Mouse (Mus musculus) kidney, postnatal 10 days (tissue): ENCODE results near the gene March5.
"Not testable (repeated sequence)": the region's sequence is repeated elsewhere in the genome, so short reads cannot be mapped to it uniquely, and the experiment has no call there.

ENCODE experiments used
- DNase-seq: peaks from one replicate; pipeline ENCODE4 v3.0.0; 2021; ENCODE audit warnings: mixed read lengths

The March5 gene

DNA sequence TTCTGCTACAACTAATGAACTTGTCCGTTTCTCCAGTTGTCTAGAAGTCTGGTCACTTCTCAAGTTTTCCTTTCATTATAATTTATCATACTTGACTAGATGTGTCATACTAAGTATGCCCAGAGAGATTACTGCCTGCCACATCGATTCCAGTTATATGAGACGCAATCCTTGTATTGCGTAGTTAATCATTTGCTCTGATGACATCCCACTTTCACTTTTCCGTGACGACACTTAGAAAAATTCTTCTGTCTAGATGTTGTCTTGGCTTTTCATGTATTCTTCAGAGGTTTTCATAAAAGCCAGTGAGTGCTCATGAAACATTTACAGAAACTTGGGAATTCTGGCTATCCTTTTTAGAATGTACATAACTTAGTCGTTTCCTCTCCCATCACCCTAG, 1.6 kb downstream of the March5 start:
- no peak for DNase-seq

DNA sequence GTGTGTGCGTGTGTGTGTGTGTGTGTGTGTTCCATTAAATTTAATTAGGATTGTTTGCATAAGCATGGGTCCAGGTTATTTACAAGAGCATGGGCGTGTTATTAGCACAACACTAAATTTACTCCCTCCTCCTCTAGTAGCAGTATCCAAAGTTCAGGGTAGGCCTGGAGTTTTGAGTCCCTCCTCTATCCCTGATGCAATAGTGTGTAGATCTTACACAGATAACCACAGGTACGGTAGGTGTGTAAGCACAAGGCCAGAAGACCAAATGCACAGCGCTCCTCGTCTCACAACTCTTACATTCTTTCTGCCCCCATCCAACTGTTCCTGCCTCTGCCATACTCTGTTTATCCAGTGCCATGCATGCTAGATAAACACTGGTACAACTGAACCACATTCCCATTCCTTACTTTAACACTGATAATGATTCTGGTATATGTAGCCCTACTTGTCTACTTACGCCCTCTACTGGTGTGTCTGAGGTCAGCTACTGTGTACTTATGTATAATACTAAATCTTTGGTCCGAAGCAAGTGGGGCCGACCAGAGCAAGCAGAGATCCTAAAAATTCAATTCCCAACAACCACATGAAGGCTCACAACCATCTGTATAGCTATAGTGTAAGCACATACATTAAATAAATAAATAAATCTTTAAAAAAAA, 2.3 kb downstream of the March5 start:
- no peak for DNase-seq

DNA sequence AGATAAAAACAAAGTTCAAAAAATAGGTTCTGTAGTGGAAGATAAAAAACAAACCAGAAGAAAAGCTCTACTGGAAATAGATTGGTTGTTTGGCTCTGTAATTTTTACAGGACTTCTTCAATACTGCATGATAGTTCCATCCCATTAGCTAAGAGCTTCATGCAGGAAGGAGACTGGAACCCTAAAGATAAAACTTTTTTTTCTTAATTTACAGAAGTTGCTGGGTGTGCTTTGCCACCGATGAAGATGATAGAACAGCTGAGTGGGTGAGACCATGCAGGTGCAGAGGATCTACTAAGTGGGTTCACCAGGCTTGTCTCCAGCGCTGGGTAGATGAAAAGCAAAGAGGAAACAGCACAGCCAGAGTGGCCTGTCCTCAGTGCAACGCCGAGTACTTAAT, 3.1 kb downstream of the March5 start:
- no peak for DNase-seq

DNA sequence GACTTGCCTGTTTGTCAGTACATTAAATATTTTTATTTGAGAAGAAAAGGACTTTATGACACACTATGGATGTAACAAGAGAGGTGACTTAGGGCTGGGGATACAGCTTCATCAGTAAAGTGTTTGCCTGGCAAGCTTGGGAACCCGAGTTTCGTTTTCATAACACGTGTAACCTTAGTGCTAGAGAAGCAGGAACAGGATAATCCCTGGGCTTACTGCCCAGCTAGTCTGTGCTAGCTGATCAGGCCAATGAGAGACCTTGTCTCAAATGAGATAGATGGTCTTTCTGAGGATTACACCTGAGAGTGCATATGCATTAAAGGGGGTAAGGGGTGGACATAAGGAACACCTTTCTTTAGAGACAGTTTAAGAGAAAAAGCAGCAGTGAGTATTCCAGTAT, 4.1 kb downstream of the March5 start:
- no peak for DNase-seq

DNA sequence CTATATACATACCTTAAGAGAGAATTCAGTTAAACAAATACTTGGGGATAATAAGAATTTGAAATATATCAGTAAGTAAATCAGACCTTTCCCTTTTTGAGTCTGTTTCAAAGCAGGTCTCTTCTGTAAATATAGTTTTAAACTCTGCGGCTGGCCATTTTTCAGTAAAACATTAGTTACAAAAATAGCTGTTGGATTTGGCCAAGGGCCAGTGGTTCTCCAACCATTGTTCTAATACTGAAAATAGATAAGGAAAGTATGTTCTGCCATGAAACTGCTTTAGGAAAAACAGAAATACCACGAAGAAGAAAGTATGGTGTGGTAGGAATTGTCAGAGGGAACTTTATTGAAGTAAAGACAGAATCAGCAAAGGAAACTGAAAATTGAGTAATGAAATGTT, 7.4 kb downstream of the March5 start:
- peak; percentile 61 for DNase-seq

DNA sequence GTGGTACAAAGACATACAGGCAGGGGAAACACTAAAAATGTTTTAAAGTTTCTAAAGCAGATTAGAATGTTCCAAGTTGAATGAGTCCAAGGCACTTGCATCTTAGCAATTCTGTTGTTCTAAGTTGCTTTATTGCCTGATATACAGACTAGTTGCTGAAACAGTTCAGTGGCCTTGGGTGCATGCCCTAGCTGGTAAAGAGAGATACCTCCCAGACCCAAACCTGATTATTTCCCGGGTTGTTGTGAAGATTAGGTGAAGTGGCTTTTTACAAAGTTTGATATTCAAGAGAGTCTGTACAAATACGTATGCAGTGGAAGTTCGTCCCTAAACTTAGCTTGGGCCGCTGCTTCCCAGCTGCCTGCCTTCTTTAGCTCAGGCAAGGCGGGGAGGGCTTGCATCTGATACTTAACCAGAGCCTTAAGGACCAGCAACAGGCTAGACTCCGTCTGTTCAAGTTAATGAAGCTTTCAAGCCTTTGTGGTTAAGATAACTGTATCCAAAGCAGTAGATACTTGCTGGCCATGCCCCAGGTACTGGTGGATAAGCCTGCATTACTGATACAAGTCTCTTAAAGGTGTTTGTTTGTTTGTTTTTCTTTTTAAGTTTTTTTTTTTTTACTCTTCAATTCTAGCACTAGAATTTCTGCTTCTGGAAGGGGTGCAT, 18.0 kb downstream of the March5 start:
- no peak for DNase-seq

DNA sequence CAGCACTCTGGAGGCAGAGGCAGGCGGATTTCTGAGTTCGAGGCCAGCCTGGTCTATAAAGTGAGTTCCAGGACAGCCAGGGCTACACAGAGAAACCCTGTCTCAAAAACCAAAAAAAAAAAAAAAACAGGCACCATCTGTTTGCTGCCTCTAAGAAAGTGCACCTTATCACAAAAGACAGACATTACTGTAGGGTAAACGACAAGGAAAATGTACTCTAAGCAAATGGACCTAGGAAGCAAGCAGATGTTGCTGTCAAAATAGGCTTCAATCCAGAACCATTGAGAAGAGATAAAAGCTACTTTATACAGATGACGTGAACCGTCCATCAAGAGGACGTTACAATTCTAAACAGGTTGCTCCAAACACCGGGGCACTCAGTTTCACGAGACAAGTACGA, 25.3 kb downstream of the March5 start:
- not testable (repeated sequence) for DNase-seq

DNA sequence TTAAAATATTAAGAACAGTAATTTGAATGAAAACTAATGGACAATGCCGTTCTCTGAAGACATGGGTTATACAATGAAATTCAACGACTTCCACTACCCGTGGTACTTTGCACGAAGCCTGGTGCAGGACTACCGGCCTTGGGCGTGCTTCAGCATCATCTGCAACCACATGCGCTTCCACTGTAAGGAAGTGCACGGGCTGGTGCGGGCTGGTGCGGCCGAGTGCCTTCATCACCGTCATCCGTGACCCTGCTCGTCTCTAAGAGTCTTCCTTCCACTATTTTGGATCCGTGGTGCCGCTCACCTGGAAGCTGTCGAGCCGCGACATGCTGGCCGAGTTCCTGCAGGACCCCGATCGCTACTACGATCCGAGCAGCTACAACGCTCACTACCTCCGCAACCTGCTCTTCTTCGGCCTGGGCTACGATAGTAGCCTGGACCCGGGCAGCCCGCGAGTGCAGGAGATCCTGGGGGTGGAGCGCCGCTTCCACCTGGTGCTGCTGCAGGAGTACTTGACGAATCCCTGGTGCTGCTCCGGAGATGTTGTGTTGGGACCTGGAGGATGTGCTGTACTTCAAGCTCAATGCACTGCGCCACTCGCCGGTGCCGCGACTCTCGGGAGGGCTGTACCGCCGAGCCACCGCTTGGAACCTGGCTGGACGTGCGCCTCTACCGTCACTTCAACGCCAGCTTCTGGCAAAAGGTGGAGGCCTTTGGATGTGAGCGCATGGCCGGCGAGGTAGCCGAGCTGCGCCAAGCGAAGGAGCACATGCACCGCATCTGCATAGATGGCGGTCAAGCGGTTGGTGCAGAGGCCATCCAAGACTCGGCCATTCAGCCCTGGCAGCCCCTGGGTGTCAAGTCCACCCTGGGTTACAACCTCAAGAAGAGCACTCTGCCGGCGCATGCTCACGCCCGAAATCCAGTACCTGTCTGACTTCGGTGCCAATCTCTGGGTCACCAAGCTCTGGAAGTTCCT, 26.5 kb downstream of the March5 start:
- DNase-seq: peak; percentile 13

DNA sequence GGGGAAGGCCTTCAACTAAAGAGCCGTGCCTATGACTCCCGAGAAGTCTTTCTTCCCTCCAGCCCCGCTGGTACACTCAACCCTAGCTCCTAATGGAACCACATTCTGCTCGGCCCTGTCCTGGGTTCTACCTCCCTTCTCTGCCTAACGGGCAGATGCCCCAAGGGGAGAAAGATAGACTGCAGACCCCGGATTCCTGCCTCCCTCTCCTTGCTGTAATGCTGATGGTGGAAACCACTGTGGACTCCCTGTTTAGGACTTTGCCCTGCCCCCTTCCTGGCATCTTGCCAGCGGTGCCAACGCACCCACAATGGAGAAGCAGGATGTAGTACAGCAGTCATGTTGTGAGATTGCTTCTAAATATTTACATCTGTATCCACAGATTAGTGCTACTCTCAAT, 28.5 kb downstream of the March5 start:
- peak; percentile 32 for DNase-seq

DNA sequence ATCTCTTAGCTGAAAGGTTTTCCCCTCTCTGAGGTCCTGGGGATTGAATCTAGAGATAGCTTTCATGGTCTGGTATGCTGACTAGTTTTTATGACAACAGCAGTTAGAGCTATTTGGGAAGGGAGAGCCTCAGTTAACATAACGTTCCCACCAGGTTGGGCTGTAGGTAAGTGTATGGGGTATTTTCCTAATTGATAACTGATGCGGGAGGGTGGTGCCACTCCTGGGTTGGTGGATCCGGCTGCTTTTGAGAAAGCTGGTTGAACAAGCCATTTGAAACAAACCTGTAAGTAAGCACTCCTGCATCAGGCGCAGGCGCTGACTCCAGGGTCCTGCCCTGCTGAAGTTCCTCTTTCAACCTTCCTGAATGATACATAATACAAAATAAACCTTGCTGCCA, 30.0 kb downstream of the March5 start:
- DNase-seq: no peak

DNA sequence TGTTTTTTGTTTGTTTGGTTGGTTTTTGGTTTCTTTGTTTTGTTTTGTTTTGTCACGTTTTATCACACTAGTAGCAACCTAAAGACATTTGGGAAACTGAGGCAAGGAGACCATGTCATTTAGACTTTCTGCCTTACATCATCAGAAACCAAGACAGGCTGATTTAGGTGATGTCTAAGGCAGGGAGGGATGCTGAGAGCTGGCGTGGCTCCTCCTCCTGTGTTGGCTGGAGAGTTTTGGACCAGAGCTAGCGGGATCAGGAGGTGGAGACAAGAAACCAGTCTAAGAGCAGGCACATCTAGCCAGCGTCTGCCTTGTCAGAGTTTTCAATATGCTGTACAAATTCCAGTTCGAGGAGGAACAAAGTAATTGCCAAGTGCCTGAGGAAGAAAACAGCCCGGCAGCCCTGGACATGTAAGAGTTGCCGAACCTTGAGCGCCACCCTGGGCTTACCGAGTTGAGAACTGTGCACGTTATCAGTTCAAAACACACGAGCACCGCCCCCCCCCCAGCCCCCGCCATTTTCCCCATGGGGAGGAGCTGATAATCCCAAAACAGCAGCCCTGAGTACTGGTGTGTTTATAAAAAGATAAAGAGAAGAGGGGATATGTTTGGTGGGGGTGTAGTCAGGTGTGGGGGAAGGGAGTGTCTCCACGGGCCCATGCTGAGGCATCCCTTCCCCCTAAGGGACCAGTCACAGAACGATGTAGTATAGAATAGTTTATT, 30.5 kb downstream of the March5 start:
- no peak for DNase-seq

DNA sequence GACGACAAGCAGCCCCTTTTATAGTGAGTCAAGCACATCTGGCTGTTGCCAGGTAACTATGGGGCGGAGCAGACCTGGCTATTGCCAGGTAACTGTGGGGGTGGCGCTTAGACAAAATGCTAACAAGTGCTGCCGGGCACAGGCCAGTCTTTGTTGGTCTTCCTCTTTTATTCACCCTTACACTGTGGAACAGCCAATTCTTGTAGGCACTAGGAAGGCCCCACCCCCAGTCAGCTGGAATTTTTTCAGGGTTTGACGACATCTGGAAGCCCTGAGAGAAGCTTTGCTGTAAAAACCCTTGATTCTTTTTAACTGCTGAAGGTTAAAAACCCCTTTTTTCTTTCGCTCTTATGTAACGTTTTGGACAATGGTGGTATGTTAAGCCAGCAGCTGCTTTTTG, 31.3 kb downstream of the March5 start:
- no peak for DNase-seq

DNA sequence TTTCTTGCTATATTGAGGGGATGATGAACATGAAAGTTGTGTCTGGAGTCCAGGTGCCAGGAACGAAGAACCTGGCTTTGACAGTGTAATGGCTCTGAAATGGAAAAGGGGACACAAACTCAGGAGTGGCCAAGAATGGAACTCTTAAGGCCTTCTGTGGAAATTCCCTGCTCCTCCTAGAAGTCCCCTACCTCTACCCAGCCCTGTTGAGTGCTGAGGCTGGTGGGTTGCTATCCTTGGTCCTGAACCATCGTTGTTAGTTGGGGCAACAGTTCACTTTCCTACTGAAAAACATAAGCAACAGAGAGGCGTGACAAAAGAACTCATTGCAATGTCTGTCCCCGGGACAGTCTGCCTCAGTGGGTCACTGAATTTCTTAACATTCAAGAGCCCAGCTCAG, 31.8 kb downstream of the March5 start:
- DNase-seq: peak; percentile 76

DNA sequence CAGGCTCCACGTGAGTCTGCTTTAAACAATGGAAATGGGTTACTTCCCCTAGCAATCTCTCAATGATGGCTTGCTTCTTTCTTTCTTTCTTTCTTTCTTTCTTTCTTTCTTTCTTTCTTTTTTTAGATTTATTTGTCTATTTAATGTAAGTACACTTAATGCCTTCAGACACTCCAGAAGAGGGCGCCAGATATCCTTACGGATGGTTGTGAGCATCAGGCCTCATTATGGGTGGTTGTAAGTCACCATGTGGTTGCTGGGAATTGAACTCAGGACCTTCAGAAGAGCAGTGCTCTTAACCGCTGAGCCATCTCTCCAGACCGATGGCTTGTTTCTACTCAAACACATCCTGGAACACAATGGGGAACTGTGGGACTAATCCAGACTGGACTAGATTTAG, 33.9 kb downstream of the March5 start:
- no peak for DNase-seq

DNA sequence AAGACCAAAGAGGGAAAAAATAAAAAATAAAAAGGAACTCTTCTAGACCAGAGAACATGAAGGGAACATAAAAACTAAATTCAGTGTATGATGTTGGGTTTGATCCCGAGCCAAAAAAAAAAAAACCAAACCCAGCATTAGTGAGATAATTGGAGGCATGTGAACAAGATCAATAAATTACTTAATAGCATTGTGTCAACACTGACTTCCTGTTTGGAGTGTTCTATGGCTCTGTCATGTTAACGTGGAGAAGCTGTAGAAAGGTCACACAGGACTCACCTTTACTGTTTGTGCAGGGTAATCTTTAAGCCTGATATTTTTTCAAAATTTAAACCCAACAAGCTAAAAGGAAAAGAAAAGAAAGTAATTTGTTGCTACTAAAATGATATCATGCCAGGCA, 35.4 kb downstream of the March5 start:
- no peak for DNase-seq

DNA sequence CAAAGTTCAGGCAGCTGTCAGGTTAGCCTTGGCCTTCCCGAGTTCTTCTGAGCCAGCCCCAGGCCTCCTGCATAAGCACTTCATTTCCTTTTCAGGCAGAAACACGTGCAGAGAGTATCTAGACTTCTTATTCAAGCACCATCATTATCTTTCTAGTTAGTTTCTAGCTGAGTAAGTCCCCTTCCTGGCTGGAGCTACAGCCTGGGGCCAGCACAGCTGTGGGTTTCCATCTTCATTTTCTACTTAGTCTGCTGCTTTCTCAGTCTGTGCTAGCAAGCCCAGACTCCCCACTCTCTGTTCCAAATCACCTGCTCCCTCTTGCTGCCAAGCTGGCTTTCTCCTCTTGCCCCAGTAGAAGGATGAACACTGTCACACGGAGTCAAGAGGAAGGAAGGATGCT, 39.5 kb downstream of the March5 start:
- DNase-seq: no peak

DNA sequence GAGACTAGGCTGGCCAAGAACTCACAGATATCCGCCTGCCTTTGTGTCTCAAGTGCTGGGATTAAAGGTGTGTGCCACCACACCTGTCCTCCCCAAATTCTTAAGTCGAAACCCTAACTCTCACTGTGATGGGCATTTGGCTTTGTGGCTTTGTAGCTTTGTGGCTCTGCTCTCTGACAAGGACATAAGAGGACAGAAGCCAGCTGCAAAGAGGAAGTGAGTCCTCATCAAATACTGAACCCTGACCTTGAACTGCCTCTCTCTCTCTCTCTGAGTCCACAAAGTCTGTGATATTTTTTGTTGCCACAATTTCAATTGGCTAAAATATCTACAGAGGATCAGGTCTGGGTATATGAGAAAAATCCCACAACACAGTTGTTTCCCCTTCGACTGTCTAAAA, 40.9 kb downstream of the March5 start:
- DNase-seq: no peak

DNA sequence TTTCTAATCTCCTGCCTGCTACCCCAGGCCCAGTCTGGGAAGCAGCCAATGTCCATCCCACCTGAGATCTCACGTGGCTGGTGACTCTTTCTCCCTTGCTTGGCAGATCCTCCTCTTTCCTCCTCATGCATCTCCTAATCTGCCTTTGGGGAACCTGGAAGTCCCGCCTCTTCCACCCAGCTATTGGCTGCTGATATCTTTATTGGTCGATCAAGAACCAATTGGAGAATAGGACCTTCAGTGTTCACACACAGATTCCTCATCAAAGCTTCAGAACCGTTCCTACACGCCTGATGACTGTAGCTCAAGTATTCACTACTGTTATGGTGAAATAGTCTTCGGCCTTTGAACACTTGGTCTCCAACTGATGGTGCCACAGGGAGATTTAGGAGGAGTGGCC, 44.8 kb downstream of the March5 start:
- no peak for DNase-seq

DNA sequence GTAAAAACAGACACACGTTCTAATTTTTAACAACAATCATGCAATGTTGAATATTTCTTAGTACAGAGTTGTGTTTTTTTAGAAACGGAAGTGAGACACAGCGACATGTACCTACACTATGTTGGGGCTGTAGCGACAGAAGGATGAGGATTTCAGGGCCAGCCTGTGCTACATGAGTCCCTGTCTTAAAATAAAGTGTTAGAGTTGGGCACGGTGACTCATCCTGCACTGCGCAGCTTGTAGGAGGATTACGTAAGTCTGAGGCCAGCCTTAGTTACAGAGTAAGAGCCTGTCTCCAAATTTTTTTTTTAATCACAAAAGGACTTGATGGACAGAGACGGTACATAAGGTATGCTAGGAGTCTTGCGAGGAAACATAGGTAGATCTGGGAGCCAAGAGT, 48.0 kb downstream of the March5 start:
- no peak for DNase-seq

DNA sequence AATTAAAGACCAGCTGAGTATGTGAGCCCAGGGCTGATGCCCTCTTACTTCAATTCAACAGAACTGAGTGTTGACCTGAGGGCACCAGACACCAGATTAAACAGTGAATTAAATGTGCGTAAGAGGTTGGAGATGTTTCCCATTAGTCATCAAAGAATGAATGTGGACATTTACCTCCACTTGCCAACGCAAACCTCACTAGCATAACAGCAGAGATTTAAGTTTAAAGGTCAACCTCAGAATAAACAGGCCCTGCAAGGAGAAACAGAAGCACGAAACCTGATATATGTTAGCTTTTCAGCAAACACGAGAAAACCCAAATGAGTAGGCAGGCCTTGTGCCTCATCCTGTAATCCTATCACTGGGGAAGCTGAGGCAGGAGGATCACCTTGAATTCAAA, 55.0 kb downstream of the March5 start:
- DNase-seq: no peak

DNA sequence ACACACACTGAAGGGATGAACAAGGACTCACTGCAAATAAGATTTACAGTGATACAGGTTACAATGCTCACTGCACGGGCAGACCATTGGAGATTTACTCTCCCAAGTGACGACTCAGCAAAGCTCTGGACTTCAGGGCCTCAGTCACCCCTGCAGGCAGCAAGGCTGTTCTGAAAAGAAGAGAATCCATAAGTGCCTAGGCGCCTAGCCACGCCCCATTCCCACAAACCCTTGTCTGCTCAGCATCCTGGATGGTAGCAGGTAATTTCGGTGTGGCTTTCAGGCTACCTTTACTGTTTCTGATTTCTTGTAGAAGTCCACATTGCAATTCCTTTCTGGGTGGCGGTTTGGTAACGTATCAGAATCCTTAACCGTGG, 56.2 kb downstream of the March5 start:
- DNase-seq: peak; percentile 17

DNA sequence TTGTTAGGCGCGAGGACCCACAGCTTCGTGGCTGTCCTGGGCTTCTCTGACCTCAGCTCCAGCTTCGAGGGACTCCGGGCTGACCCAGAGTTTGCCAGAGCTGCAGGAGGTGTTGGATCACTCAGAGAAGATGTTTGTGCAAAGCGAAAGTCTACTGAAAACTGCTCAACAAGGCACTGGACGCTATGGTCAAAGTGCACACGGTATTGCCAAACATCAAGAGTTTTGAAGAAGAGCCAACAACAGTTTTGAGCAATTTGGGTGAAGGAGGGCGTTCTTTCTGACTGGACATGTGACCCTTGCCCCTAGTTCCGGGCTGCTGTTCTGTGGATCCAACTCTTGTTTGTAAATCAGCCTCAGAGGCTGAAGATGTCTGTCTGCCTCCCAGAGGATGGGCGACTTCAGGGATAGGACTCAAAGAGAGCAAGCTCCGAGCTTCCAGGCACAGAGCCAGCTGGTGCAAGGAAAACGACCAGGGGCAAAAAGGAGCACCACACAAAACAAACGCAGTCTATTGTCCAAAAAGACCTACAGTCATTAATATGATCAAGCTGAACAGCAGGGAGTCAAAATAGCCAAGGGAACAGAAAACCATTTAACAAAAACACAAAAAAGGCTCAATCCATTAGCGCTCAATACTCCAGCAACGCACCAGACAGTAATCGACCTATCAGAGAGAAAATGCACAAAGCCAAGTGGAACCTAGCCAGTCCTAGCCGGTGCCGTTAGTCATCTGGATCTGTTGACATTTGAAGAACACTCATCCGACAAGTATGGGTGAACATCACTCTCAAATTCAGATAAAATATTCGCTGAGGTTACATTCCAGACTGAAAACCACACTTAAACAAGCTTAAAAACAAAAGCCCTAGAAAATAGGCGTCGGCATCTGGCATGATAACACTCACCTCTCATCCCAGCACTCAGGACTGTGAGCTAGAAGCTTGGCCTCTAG, 56.9 kb downstream of the March5 start:
- DNase-seq: peak; percentile 58
